Mouse (Mus musculus) activated CD4-positive, CD25-positive, alpha-beta regulatory T cell, adult 4 months (primary cell): Measurements from ENCODE around the gene Sorl1. TPM values are rescaled to one million over a fixed set of nuclear protein-coding genes. Genes with fewer than 3 reads are reported as not detected.
A peak's percentile ranks its signal among the peaks of the same experiment; 100 is the strongest.

Experiments
- ATAC-seq: one replicate; pipeline ENCODE4 v1.8.0; 2017
- polyA plus RNA-seq, 2 experiments: library from polyadenylated mRNA; unstranded; fragments of 100-300 nt; shearing (Covaris generic); gene quantifications; one replicate each; pipeline ENCODE4 v1.2.1; 2017

The Sorl1 gene
- polyA plus RNA-seq, 2 experiments from 2014 or later = 25.1 to 39.4 TPM

GRCm38 (mm10) chr9:41950109-41950990 is 173.7 kb downstream of the Sorl1 start:
- ATAC-seq = peak; percentile 64

- ATAC-seq = no peak
Observed at GRCm38 (mm10) chr9:41949476-41949875, 174.6 kb downstream of the Sorl1 start.

- no peak for ATAC-seq
Observed at GRCm38 (mm10) chr9:41944964-41945363, 179.1 kb downstream of the Sorl1 start.

GRCm38 (mm10) chr9:41942970-41943635 is 181.0 kb downstream of the Sorl1 start:
- no peak for ATAC-seq

GRCm38 (mm10) chr9:41940311-41940853 is 183.7 kb downstream of the Sorl1 start:
- ATAC-seq = no peak

GRCm38 (mm10) chr9:41938449-41938848 is 185.6 kb downstream of the Sorl1 start:
- ATAC-seq = no peak

GRCm38 (mm10) chr9:41937967-41938348 is 186.1 kb downstream of the Sorl1 start:
- ATAC-seq = no peak

GRCm38 (mm10) chr9:41937341-41937966 is 186.6 kb downstream of the Sorl1 start:
- no peak for ATAC-seq

- ATAC-seq = no peak
Observed at GRCm38 (mm10) chr9:41936598-41936997, 187.5 kb downstream of the Sorl1 start.

- ATAC-seq = peak; percentile 47
Observed at GRCm38 (mm10) chr9:41935979-41936378, 188.1 kb downstream of the Sorl1 start.

- ATAC-seq = peak; percentile 79
Observed at GRCm38 (mm10) chr9:41935373-41935971, 188.6 kb downstream of the Sorl1 start.

GRCm38 (mm10) chr9:41934848-41935372 is 189.2 kb downstream of the Sorl1 start:
- no peak for ATAC-seq

GRCm38 (mm10) chr9:41929986-41930385 is 194.1 kb downstream of the Sorl1 start:
- ATAC-seq = no peak

- no peak for ATAC-seq
Observed at GRCm38 (mm10) chr9:41925721-41926120, 198.4 kb downstream of the Sorl1 start.

- no peak for ATAC-seq
Observed at GRCm38 (mm10) chr9:41924140-41924539, 200.0 kb downstream of the Sorl1 start.

GRCm38 (mm10) chr9:41922416-41922815 is 201.7 kb downstream of the Sorl1 start:
- ATAC-seq = no peak

- ATAC-seq = no peak
Observed at GRCm38 (mm10) chr9:41918657-41919380, 205.3 kb downstream of the Sorl1 start.

- no peak for ATAC-seq
Observed at GRCm38 (mm10) chr9:41918155-41918554, 205.9 kb downstream of the Sorl1 start.

GRCm38 (mm10) chr9:41915571-41915970 is 208.5 kb downstream of the Sorl1 start:
- ATAC-seq = no peak
